Mouse (Mus musculus): Measurements from ENCODE around the gene Eci2. TPM values are rescaled to one million over a fixed set of nuclear protein-coding genes. Genes with fewer than 3 reads are reported as not detected.

Gene Eci2
- total RNA-seq, 2 experiments from 2014 or later: 47.9 to 64.4 TPM

Other genes with a start within 250 kb of the Eci2 start
- 79.1 and 89.2 TPM in 2 replicates for gene Prpf4b, start 151.8 kb downstream of the Eci2 start, total RNA-seq (2015)
- 94.9 and 116 TPM in 2 replicates for gene Prpf4b, start 151.8 kb downstream of the Eci2 start, total RNA-seq (2017)
- gene Fam217a, start 102.8 kb downstream of the Eci2 start, total RNA-seq (2015): not detected in 2 replicates
- gene Fam217a, start 102.8 kb downstream of the Eci2 start, total RNA-seq (2017): not detected in 2 replicates
- not detected in 2 replicates for gene 4933417A18Rik, start 102.7 kb downstream of the Eci2 start, total RNA-seq (2015)
- gene 4933417A18Rik, start 102.7 kb downstream of the Eci2 start, total RNA-seq (2017): not detected in 2 replicates
- not detected in 2 replicates for gene Eci3, start 63.3 kb downstream of the Eci2 start, total RNA-seq (2015)
- not detected in 2 replicates for gene Eci3, start 63.3 kb downstream of the Eci2 start, total RNA-seq (2017)

Data from megakaryocyte, adult 5-6 weeks (primary cell).